15 mouse cellular contexts compared by ENCODE assay signal in genomic region chr9:45487179-45487801, GRCm38 (mm10).
DNase-seq lines count a peak whose midpoint lies in the region; ATAC-seq and TF ChIP-seq lines count a peak whose summit lies in the region.
"Had no signal": no experiment of that assay in that cellular context is flagged by ENCODE, and none has a peak within 500 bp of the region (broad histone marks: within the 10 kb centered on the region; RNA-seq: fewer than 3 reads in every experiment).

No protein-coding gene starts in this region.

- intact Hi-C loops in left cerebral cortex, postnatal 36 days (cut with DNase I): no loop called here
- intact Hi-C loops in left cerebral cortex, adult 2 months (cut with DNase I): no loop called here

- no peaks in the 10 kb centered on the region for H3K36me3 ChIP-seq in forebrain, postnatal 0 days (ENCODE audit: insufficient read depth)
- no peaks in the 10 kb centered on the region for H3K36me3 ChIP-seq in forebrain, embryonic 10.5 days (replicated peaks)
- H3K36me3 ChIP-seq: hindbrain, embryonic 10.5 days; midbrain, embryonic 15.5 days; neural tube, embryonic 12.5 days had no signal

- no peaks in the 10 kb centered on the region for H3K27me3 ChIP-seq in forebrain, postnatal 0 days (ENCODE audit: insufficient read depth, low read length)
- H3K27me3 ChIP-seq in forebrain, embryonic 10.5 days (ENCODE audit: poor library complexity, severe bottlenecking): no peaks in the 10 kb centered on the region
- H3K27me3 ChIP-seq: midbrain, embryonic 15.5 days; neural tube, embryonic 12.5 days had no signal

- H3K4me2 ChIP-seq in forebrain, postnatal 0 days (ENCODE audit: low read depth): no peak overlapping the region
- H3K4me2 ChIP-seq: midbrain, embryonic 15.5 days; neural tube, embryonic 12.5 days had no signal

- no peak overlapping the region for H3K9ac ChIP-seq in forebrain, postnatal 0 days
- H3K9ac ChIP-seq: midbrain, embryonic 15.5 days; neural tube, embryonic 12.5 days had no signal

- DNase-seq in forebrain, postnatal 0 days: no peak
- DNase-seq in forebrain, embryonic 10.5 days (ENCODE audit: extremely low spot score, low spot score): no peak
- DNase-seq in left cerebral cortex, adult 11 months (ENCODE audit: low spot score): peak; percentile 51
- no peak for DNase-seq in left cerebral cortex, postnatal 36 days (ENCODE audit: low spot score in 2 of 2)
- DNase-seq in cerebellum, adult 8-10 months: peak; percentile 20
- DNase-seq in left cerebral cortex, adult 2 months (ENCODE audit: extremely low spot score in 1 of 2, low spot score in 2 of 2): no peak
- no peak for DNase-seq in thymus, postnatal 0 days (ENCODE audit: low spot score)
- no peak for DNase-seq in ovary, postnatal 36 days (ENCODE audit: low spot score)
- DNase-seq: adrenal gland, postnatal 25 days; gastrocnemius, postnatal 36 days; lung, adult 2 months; thymus, adult 2 months had no signal

- H3K9me3 ChIP-seq in forebrain, postnatal 0 days (ENCODE audit: low read length): no peaks in the 10 kb centered on the region
- H3K9me3 ChIP-seq in forebrain, embryonic 10.5 days: no peaks in the 10 kb centered on the region
- H3K9me3 ChIP-seq: hindbrain, embryonic 10.5 days; midbrain, embryonic 15.5 days; neural tube, embryonic 12.5 days had no signal

- ATAC-seq in forebrain, postnatal 0 days: peak; percentile 80
- ATAC-seq: midbrain, embryonic 15.5 days had no signal

- H3K27ac ChIP-seq in forebrain, postnatal 0 days (ENCODE audit: low read depth, low read length): 0 out of 2 replicates have a peak overlapping the region, but pooled peaks have one; percentile 40
- H3K27ac ChIP-seq in forebrain, embryonic 10.5 days: no peak overlapping the region
- peak overlapping the region; percentile 61 for H3K27ac ChIP-seq in left cerebral cortex, adult 2 months
- H3K27ac ChIP-seq: hindbrain, embryonic 10.5 days; midbrain, embryonic 15.5 days; neural tube, embryonic 12.5 days had no signal

- TF ChIP-seq CTCF in forebrain, postnatal 0 days (IDR thresholded peaks at IDR 0.05; ENCODE audit: low read depth): no peak
- no peak for TF ChIP-seq CTCF in left cerebral cortex, adult 2 months (IDR thresholded peaks at IDR 0.05)

- no peak overlapping the region for H3K4me3 ChIP-seq in forebrain, postnatal 0 days (ENCODE audit: low read depth, low read length)
- no peak overlapping the region for H3K4me3 ChIP-seq in forebrain, embryonic 10.5 days
- H3K4me3 ChIP-seq in left cerebral cortex, adult 2 months: no peak overlapping the region
- H3K4me3 ChIP-seq: hindbrain, embryonic 10.5 days; midbrain, embryonic 15.5 days; neural tube, embryonic 12.5 days had no signal

- no peaks in the 10 kb centered on the region for H3K4me1 ChIP-seq in forebrain, postnatal 0 days (ENCODE audit: insufficient read depth)
- H3K4me1 ChIP-seq in forebrain, embryonic 10.5 days: 0 out of 2 replicates have a peak, but pooled peaks cover 5% of the 10 kb centered on the region
- H3K4me1 ChIP-seq: hindbrain, embryonic 10.5 days; midbrain, embryonic 15.5 days; neural tube, embryonic 12.5 days had no signal

- 63% methylated on average over 12 of the region's 12 CpGs for WGBS in forebrain, postnatal 0 days
- 84% methylated on average over 12 of the region's 12 CpGs for WGBS in forebrain, embryonic 10.5 days

Comparison
In these comparisons a context has a peak if more than half of its experiments do, and no peak if none do; other contexts are left out.
1. DNase-seq: peak in left cerebral cortex, adult 11 months (single experiment) and cerebellum, adult 8-10 months (single experiment); none in forebrain, postnatal 0 days (single experiment), forebrain, embryonic 10.5 days (single experiment), left cerebral cortex, postnatal 36 days (0 of 2), left cerebral cortex, adult 2 months (0 of 2), thymus, postnatal 0 days (single experiment) and ovary, postnatal 36 days (single experiment).